ENCODE assay signal across 15 mouse cellular contexts in genomic region chr19:32069598-32069997, GRCm38 (mm10). TPM values are rescaled to one million over a fixed set of nuclear protein-coding genes. Genes with fewer than 3 reads are reported as not detected.
DNase-seq lines count a peak whose midpoint lies in the region; ATAC-seq and TF ChIP-seq lines count a peak whose summit lies in the region.
"Had no signal": no experiment of that assay in that cellular context is flagged by ENCODE, and none has a peak within 500 bp of the region (broad histone marks: within the 10 kb centered on the region; RNA-seq: fewer than 3 reads in every experiment).

No protein-coding gene starts in this region.

- WGBS in heart, embryonic 12.5 days, result 26% methylated on average over 2 of the region's 2 CpGs
- 49% methylated on average over 2 of the region's 2 CpGs for WGBS in lung, embryonic 15.5 days
- 50% methylated on average over 2 of the region's 2 CpGs for WGBS in stomach, embryonic 16.5 days

- H3K9me3 ChIP-seq in heart, embryonic 12.5 days (replicated peaks), result no peaks in the 10 kb centered on the region
- H3K9me3 ChIP-seq in lung, embryonic 15.5 days, result no peaks in the 10 kb centered on the region
- H3K9me3 ChIP-seq in stomach, embryonic 16.5 days (replicated peaks; ENCODE audit: control insufficient read depth, low read length), result no peaks in the 10 kb centered on the region
- H3K9me3 ChIP-seq: forebrain, embryonic 13.5 days; hindbrain, embryonic 15.5 days had no signal

- ATAC-seq in heart, embryonic 12.5 days (ENCODE audit: insufficient number of reproducible peaks, low FRiP score), result no peak
- ATAC-seq in lung, embryonic 15.5 days (ENCODE audit: borderline replicate concordance, extremely low read depth, low FRiP score, low TSS enrichment), result peak; percentile 57; the same call in 1 of the 2 replicates
- peak; percentile 78 for ATAC-seq in stomach, embryonic 16.5 days (ENCODE audit: insufficient read depth, low FRiP score)
- ATAC-seq: forebrain, embryonic 13.5 days had no signal

- no peaks in the 10 kb centered on the region for H3K36me3 ChIP-seq in heart, embryonic 12.5 days
- H3K36me3 ChIP-seq in lung, embryonic 15.5 days, result no peaks in the 10 kb centered on the region
- H3K36me3 ChIP-seq in stomach, embryonic 16.5 days (ENCODE audit: control insufficient read depth, insufficient read depth, low read length), result no peaks in the 10 kb centered on the region
- H3K36me3 ChIP-seq: hindbrain, embryonic 15.5 days had no signal

- intact Hi-C loops in heart, postnatal 14 days (cut with DNase I), result no loop called here
- intact Hi-C loops in left cerebral cortex, adult 2 months (cut with DNase I), result no loop called here

- peak overlapping the region; percentile 47; the same call in 1 of the 2 replicates for H3K27ac ChIP-seq in heart, embryonic 12.5 days (ENCODE audit: poor library complexity, severe bottlenecking)
- no peak overlapping the region for H3K27ac ChIP-seq in lung, embryonic 15.5 days
- peak overlapping the region; percentile 60; the same call in 1 of the 2 replicates for H3K27ac ChIP-seq in stomach, embryonic 16.5 days (ENCODE audit: low read length)
- H3K27ac ChIP-seq in left cerebral cortex, adult 2 months, result no peak overlapping the region
- H3K27ac ChIP-seq: forebrain, embryonic 13.5 days; hindbrain, embryonic 15.5 days had no signal

- TF ChIP-seq CTCF in left cerebral cortex, adult 2 months (IDR thresholded peaks at IDR 0.05), result no peak

- peaks cover 33% of the 10 kb centered on the region for H3K4me1 ChIP-seq in heart, embryonic 12.5 days (replicated peaks)
- 0 out of 2 replicates have a peak, but pooled peaks cover 3% of the 10 kb centered on the region for H3K4me1 ChIP-seq in lung, embryonic 15.5 days
- H3K4me1 ChIP-seq in stomach, embryonic 16.5 days (ENCODE audit: control insufficient read depth, insufficient read depth, low read length), result peaks cover 7% of the 10 kb centered on the region; the same call in 1 of the 2 replicates
- H3K4me1 ChIP-seq: forebrain, embryonic 13.5 days; hindbrain, embryonic 15.5 days had no signal

- no peak overlapping the region for H3K4me2 ChIP-seq in heart, embryonic 12.5 days
- H3K4me2 ChIP-seq in lung, embryonic 15.5 days, result no peak overlapping the region
- no peak overlapping the region for H3K4me2 ChIP-seq in stomach, embryonic 16.5 days (ENCODE audit: low read depth, low read length)
- H3K4me2 ChIP-seq: forebrain, embryonic 13.5 days; hindbrain, embryonic 15.5 days; midbrain, embryonic 11.5 days had no signal

- no peak overlapping the region for H3K4me3 ChIP-seq in heart, embryonic 12.5 days
- no peak overlapping the region for H3K4me3 ChIP-seq in lung, embryonic 15.5 days
- H3K4me3 ChIP-seq in stomach, embryonic 16.5 days (replicated peaks; ENCODE audit: low read length), result no peak overlapping the region
- no peak overlapping the region for H3K4me3 ChIP-seq in left cerebral cortex, adult 2 months
- H3K4me3 ChIP-seq: forebrain, embryonic 13.5 days; hindbrain, embryonic 15.5 days had no signal

- DNase-seq in heart, postnatal 14 days, result no peak
- peak; percentile 50 for DNase-seq in urinary bladder, postnatal 14 days (ENCODE audit: low spot score)
- no peak for DNase-seq in urinary bladder, postnatal 4 days (ENCODE audit: low spot score in 2 of 2)
- DNase-seq in left cerebral cortex, adult 2 months (ENCODE audit: extremely low spot score in 1 of 2, low spot score in 2 of 2), result no peak
- DNase-seq in cerebellum, postnatal 25 days, result no peak
- DNase-seq: cerebellum, adult 8-10 months; gastrocnemius, postnatal 36 days; kidney, adult 8-10 months; kidney, postnatal 36 days had no signal

- no peak overlapping the region for H3K9ac ChIP-seq in heart, embryonic 12.5 days
- no peak overlapping the region for H3K9ac ChIP-seq in lung, embryonic 15.5 days
- no peak overlapping the region for H3K9ac ChIP-seq in stomach, embryonic 16.5 days (ENCODE audit: low read length)
- H3K9ac ChIP-seq: forebrain, embryonic 13.5 days; hindbrain, embryonic 15.5 days had no signal

- no peaks in the 10 kb centered on the region for H3K27me3 ChIP-seq in heart, embryonic 12.5 days (replicated peaks)
- H3K27me3 ChIP-seq in lung, embryonic 15.5 days, result no peaks in the 10 kb centered on the region
- H3K27me3 ChIP-seq in stomach, embryonic 16.5 days (ENCODE audit: control insufficient read depth, insufficient read depth, low read length), result no peaks in the 10 kb centered on the region
- H3K27me3 ChIP-seq: forebrain, embryonic 13.5 days; hindbrain, embryonic 15.5 days had no signal

RNA-seq across cellular contexts. Expression of gene Asah2, which starts 38.4 kb away (rescaled TPM):
- polyA plus RNA-seq in heart, embryonic 12.5 days (2016; fragmentation: Nextera tagmentation; extraction: Ambion mirVana), result 2.6 and 3.1 TPM in 2 replicates
- total RNA-seq in heart, postnatal 14 days (2021), result 10 to 100 TPM; 15.4 to 16.4 TPM
- polyA plus RNA-seq in lung, embryonic 15.5 days (2015; fragmentation: Nextera tagmentation; extraction: Ambion mirVana), result 1.6 and 2.6 TPM in 2 replicates
- polyA plus RNA-seq in stomach, embryonic 16.5 days (2015; fragmentation: Nextera tagmentation; extraction: Ambion mirVana), result 2.4 and 2.5 TPM in 2 replicates
- total RNA-seq in left cerebral cortex, adult 2 months (2021), result 10 to 100 TPM in 1 of 2 experiments, 1 to 10 TPM in 1; 8.3 to 12.3 TPM

Comparison
In these comparisons a context has a peak if more than half of its experiments do, and no peak if none do; other contexts are left out.
1. H3K27ac ChIP-seq: peak in heart, embryonic 12.5 days (single experiment) and stomach, embryonic 16.5 days (single experiment); none in lung, embryonic 15.5 days (single experiment) and left cerebral cortex, adult 2 months (single experiment).